Mouse (Mus musculus) liver, postnatal 0 days (tissue): ENCODE results near the gene Sall2. TPM values are rescaled to one million over a fixed set of nuclear protein-coding genes. Genes with fewer than 3 reads are reported as not detected.

Experiments
- ATAC-seq: fragments of 200-750 bp; cut with Nextera tagmentation; 2 replicates; pipeline ENCODE4 v1.8.0; 2017; ENCODE audit warnings: mild to moderate bottlenecking, moderate library complexity
- DNase-seq: peaks from one replicate; pipeline ENCODE4 v3.0.0-alpha.2; 2016
- H3K27ac ChIP-seq: fragments of 300-500 bp; sonication (generic); 2 replicates; pipeline ENCODE4 v1.5.1; 2014; ENCODE audit warnings: antibody characterized with exemption, moderate library complexity, mild to moderate bottlenecking, low read depth
- H3K27me3 ChIP-seq: fragments of 300-500 bp; sonication (generic); 2 replicates; pipeline ENCODE4 v1.6.1; 2014; ENCODE audit warnings: low read length, control low read depth, mixed read lengths; ENCODE audit not compliant: insufficient read depth
- H3K36me3 ChIP-seq: fragments of 300-500 bp; sonication (generic); replicated peaks from 2 replicates; pipeline ENCODE4 v1.6.1; 2014; ENCODE audit warnings: mild to moderate bottlenecking, control low read depth, low read length, moderate library complexity, mixed read lengths; ENCODE audit not compliant: insufficient read depth
- H3K4me1 ChIP-seq: fragments of 300-500 bp; sonication (generic); 2 replicates; pipeline ENCODE4 v1.6.1; 2014; ENCODE audit warnings: antibody characterized with exemption, mild to moderate bottlenecking, control low read depth; ENCODE audit not compliant: insufficient read depth
- H3K4me2 ChIP-seq: fragments of 300-500 bp; sonication (generic); 2 replicates; pipeline ENCODE4 v1.6.1; 2014; ENCODE audit warnings: low read depth, mild to moderate bottlenecking, low read length, moderate library complexity, mixed read lengths
- H3K4me3 ChIP-seq: fragments of 300-500 bp; sonication (generic); 2 replicates; pipeline ENCODE4 v1.5.1; 2014; ENCODE audit warnings: low read depth, low read length
- H3K9ac ChIP-seq: fragments of 300-500 bp; sonication (generic); replicated peaks from 2 replicates; pipeline ENCODE4 v1.6.1; 2014; ENCODE audit warnings: mild to moderate bottlenecking, moderate library complexity
- H3K9me3 ChIP-seq: fragments of 300-500 bp; sonication (generic); 2 replicates; pipeline ENCODE4 v1.6.1; 2016; ENCODE audit warnings: mild to moderate bottlenecking, control low read depth, low read length, mixed read lengths
- CTCF ChIP-seq: sonication (generic); IDR thresholded peaks from 2 replicates; pipeline ENCODE4 v1.5.1; 2016; ENCODE audit warnings: antibody characterized with exemption, low read depth
- EP300 ChIP-seq: IDR thresholded peaks from 2 replicates; pipeline ENCODE4 v1.6.1; 2016; ENCODE audit warnings: antibody characterized with exemption, low read depth, mild to moderate bottlenecking
- WGBS: fragments of 180-500 bp; shearing (Covaris S2); extraction: QIAGEN DNeasy Blood & Tissue Kit; methylation state at CpG from one replicate; pipeline ENCODE4 v1.1.7; 2014; ENCODE audit not compliant: insufficient replicate concordance; 5-methylcytosine and 5-hydroxymethylcytosine counted together
- polyA plus RNA-seq: library from polyadenylated mRNA; unstranded; fragments of >200 nt; fragmentation: Nextera tagmentation; extraction: Ambion mirVana; gene quantifications from 2 replicates; pipeline ENCODE4 v1.2.1, GENCODE M21; 2015

Sall2 gene
- 0.63 and 0.85 TPM in 2 replicates for polyA plus RNA-seq

GRCm38 (mm10) chr14:52327910-52328812, at the start of gene Sall2:
Gene Sall2, minus strand, starts transcription at chr14:52328762.
- 5% methylated on average over 26 of the region's 26 CpGs for WGBS
- H3K27me3 ChIP-seq = peaks cover 50% of the 10 kb centered on the region
- H3K36me3 ChIP-seq = no peaks in the 10 kb centered on the region
- peak within 1 kb of the TSS; percentile 24 for H3K4me3 ChIP-seq
- no peak for ATAC-seq
- no peak for DNase-seq
- H3K27ac ChIP-seq = no peak within 1 kb of the TSS
- H3K4me1 ChIP-seq = no peaks in the 10 kb centered on the region
- H3K9me3 ChIP-seq = no peaks in the 10 kb centered on the region
- TF ChIP-seq CTCF (no peak), EP300 (no peak)
- H3K9ac ChIP-seq = no peak within 1 kb of the TSS; the same call in 1 of the 2 replicates
- peak within 1 kb of the TSS; percentile 62 for H3K4me2 ChIP-seq

DNA sequence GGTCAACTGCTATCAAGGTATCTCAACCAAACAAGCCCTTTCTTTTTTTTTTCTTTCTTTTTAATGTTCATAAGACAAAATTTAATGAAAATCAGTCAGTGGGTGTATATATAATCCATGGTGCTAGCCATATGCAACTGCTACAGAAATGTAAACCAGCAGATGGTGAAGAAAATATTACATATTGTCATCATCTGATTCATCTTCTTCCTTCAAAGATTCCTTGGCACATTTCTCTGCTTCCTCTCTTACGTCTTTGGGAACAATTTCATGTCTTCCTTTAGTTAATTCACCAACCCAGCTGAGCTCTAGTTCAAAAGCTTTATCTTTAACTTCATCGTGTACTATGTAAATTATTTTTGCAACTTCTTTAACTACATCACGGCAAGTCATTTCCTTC, 40.2 kb upstream of the Sall2 start:
- Histone ChIP-seq H3K36me3 (no peaks in the 10 kb centered on the region), H3K4me2 (no peak overlapping the region), H3K9ac (no peak overlapping the region), H3K27ac (no peak overlapping the region), H3K27me3 (no peaks in the 10 kb centered on the region), H3K4me3 (no peak overlapping the region), H3K9me3 (no peaks in the 10 kb centered on the region), H3K4me1 (no peaks in the 10 kb centered on the region)
- WGBS = 80% methylated on average over 3 of the region's 3 CpGs
- no peak for ATAC-seq
- DNase-seq = no peak
- TF ChIP-seq CTCF (no peak), EP300 (no peak)

DNA sequence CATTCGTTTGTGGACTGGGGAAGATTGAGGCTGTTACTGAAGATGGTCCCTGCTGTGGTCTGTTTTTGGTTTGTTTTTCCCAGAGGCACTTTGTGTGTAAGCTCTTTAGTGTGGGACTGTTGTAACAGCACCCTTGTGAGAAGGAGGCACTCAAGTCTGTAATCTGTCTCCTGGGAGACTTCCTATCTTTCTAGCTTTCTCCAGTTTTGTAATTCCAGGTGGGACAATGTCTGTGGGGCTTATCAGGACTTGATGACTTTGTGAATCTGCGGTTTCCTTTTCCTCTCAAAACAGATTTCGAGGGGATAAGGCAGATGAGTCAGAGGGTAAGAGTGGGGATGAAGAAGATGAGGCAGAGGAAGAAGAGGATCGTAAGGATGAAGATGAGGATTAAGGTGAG, 27.7 kb upstream of the Sall2 start, which contains the start of gene Olfr1513:
Olfr1513 (minus strand) TSS at position 101 of the 400 bp plus-strand sequence.
- H3K9ac ChIP-seq = no peak within 1 kb of the TSS
- no peak within 1 kb of the TSS for H3K4me3 ChIP-seq
- DNase-seq (no peak), ATAC-seq (no peak)
- TF ChIP-seq CTCF (no peak), EP300 (no peak)
- H3K4me2 ChIP-seq = no peak within 1 kb of the TSS
- no peaks in the 10 kb centered on the region for H3K4me1 ChIP-seq
- no peak within 1 kb of the TSS for H3K27ac ChIP-seq
- WGBS = 58% methylated on average over 4 of the region's 4 CpGs
- no peaks in the 10 kb centered on the region for H3K9me3 ChIP-seq
- no peaks in the 10 kb centered on the region for H3K27me3 ChIP-seq
- no peaks in the 10 kb centered on the region for H3K36me3 ChIP-seq

GRCm38 (mm10) chr14:52339512-52339852, 10.9 kb upstream of the Sall2 start:
- no peaks in the 10 kb centered on the region for H3K9me3 ChIP-seq
- no peak for TF ChIP-seq CTCF
- TF ChIP-seq EP300 = no peak
- H3K9ac ChIP-seq = no peak overlapping the region
- H3K4me1 ChIP-seq = no peaks in the 10 kb centered on the region
- H3K4me3 ChIP-seq = no peak overlapping the region
- no peak for ATAC-seq
- DNase-seq = no peak
- no peak overlapping the region for H3K4me2 ChIP-seq
- H3K36me3 ChIP-seq = no peaks in the 10 kb centered on the region
- H3K27ac ChIP-seq = no peak overlapping the region
- peaks cover 4% of the 10 kb centered on the region; the same call in 1 of the 2 replicates for H3K27me3 ChIP-seq
- WGBS = 61% methylated on average over 6 of the region's 6 CpGs

GRCm38 (mm10) chr14:52338751-52339511, 10.4 kb upstream of the Sall2 start:
- Histone ChIP-seq H3K4me2 (no peak overlapping the region), H3K4me1 (no peaks in the 10 kb centered on the region), H3K9me3 (no peaks in the 10 kb centered on the region), H3K4me3 (no peak overlapping the region), H3K36me3 (no peaks in the 10 kb centered on the region), H3K27me3 (peaks cover 4% of the 10 kb centered on the region; the same call in 1 of the 2 replicates), H3K27ac (no peak overlapping the region), H3K9ac (no peak overlapping the region)
- no peak for TF ChIP-seq EP300
- TF ChIP-seq CTCF = peak; percentile 96
- 27% methylated on average over 21 of the region's 21 CpGs for WGBS
- peak; percentile 33; the same call in 1 of the 2 replicates for ATAC-seq
- DNase-seq = peak; percentile 46

- H3K9me3 ChIP-seq = no peaks in the 10 kb centered on the region
- ATAC-seq (no peak), DNase-seq (no peak)
- H3K27ac ChIP-seq = no peak overlapping the region
- H3K36me3 ChIP-seq = no peaks in the 10 kb centered on the region
- H3K9ac ChIP-seq = no peak overlapping the region
- H3K27me3 ChIP-seq = peaks cover 34% of the 10 kb centered on the region
- H3K4me3 ChIP-seq = no peak overlapping the region
- no peak overlapping the region for H3K4me2 ChIP-seq
- WGBS = 90% methylated on average over 3 of the region's 3 CpGs
- TF ChIP-seq EP300 = no peak
- TF ChIP-seq CTCF = no peak
- H3K4me1 ChIP-seq = no peaks in the 10 kb centered on the region
These were observed 3.6 kb upstream of the Sall2 start for GRCm38 (mm10) chr14:52332171-52332570.
